Mouse (Mus musculus): ENCODE data around the gene Slc25a29. TPM values are rescaled to one million over a fixed set of nuclear protein-coding genes. Genes with fewer than 3 reads are reported as not detected.

Slc25a29 gene
- polyA plus RNA-seq, 1 experiment from 2014 or later, result 14.8 TPM

DNA sequence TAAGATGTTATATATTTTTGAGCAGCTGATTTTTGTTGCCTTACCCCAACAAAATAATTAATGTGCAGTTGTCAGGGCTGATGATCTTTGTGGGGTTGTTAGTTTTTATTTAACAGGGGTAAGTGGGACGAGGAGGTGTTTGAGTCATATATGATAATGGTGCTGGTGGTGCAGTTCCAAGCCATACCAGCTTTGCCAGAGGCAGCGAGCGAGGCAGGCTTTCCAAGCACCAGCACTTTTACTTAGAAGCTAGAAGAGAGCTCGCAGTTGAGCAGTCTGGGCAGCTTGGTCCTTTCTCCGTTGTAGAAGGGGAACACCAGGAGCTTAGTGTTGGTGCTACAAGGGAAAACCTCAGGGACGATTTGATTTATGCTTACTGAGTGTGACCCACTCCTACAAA is 23.2 kb downstream of the Slc25a29 start:
- H3K27me3 ChIP-seq (ENCODE audit: insufficient read depth, poor library complexity, severe bottlenecking), result no peaks in the 10 kb centered on the region
- no peak for DNase-seq (ENCODE audit: low spot score)
- WGBS, result 92% methylated on average over 6 of the region's 6 CpGs
- H3K27ac ChIP-seq, result no peak overlapping the region
- no peaks in the 10 kb centered on the region for H3K9me3 ChIP-seq
- H3K4me1 ChIP-seq (replicated peaks), result no peaks in the 10 kb centered on the region
- H3K36me3 ChIP-seq, result peaks cover 73% of the 10 kb centered on the region
- H3K4me3 ChIP-seq, result no peak overlapping the region

GRCm38 (mm10) chr12:108811133-108811532 is 24.6 kb downstream of the Slc25a29 start:
- no peak overlapping the region for H3K27ac ChIP-seq
- H3K27me3 ChIP-seq (ENCODE audit: insufficient read depth, poor library complexity, severe bottlenecking), result no peaks in the 10 kb centered on the region
- H3K4me1 ChIP-seq (replicated peaks), result no peaks in the 10 kb centered on the region
- no peak overlapping the region for H3K4me3 ChIP-seq
- no peaks in the 10 kb centered on the region for H3K9me3 ChIP-seq
- WGBS, result 64% methylated on average over 2 of the region's 2 CpGs
- no peak for DNase-seq (ENCODE audit: low spot score)
- H3K36me3 ChIP-seq, result peaks cover 73% of the 10 kb centered on the region

DNA sequence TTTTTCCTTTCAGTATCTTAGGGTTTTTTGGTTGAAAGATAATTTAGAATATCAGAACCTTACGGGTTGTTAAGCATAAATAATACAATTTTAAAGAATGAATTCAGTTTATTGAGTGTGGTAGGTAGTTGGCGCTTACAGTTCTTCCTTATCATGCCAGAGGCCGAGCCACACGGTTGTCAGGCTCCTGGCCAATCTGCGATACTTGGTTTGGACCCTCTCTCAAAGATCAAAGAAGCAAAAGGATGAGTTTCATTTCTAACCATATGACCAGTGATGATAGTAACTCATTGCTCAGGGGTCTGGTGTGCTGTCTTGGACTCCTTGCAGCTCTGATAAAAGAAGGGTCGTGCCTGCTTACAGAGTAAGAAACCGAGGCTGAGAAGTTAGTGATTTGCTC is 25.4 kb downstream of the Slc25a29 start:
- Histone ChIP-seq H3K9me3 (no peaks in the 10 kb centered on the region), H3K27me3 (ENCODE audit: insufficient read depth, poor library complexity, severe bottlenecking) (no peaks in the 10 kb centered on the region), H3K36me3 (peaks cover 69% of the 10 kb centered on the region), H3K4me3 (no peak overlapping the region), H3K27ac (no peak overlapping the region), H3K4me1 (replicated peaks) (no peaks in the 10 kb centered on the region)
- DNase-seq (ENCODE audit: low spot score), result no peak
- 94% methylated on average over 7 of the region's 7 CpGs for WGBS

DNA sequence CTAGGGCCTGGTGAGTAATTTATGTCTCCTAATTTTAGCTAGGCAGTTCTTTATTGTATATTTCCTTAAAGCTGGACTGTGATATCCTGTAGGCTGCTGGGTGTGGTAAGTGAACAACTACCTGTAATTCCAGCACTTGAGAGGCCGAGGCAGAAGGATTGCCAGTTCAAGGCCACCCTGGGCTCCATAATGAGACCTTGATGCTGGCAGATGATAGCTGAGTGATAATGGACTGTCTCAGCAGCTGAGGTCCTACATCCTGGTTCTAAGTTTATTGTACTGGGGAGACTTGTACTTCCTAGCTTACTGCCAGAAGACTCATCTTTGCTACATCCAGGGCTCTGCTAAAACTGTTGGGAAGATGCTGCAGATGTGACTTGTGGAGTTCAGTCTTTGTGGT is 25.9 kb downstream of the Slc25a29 start:
- Histone ChIP-seq H3K27me3 (ENCODE audit: insufficient read depth, poor library complexity, severe bottlenecking) (no peaks in the 10 kb centered on the region), H3K4me3 (no peak overlapping the region), H3K4me1 (replicated peaks) (no peaks in the 10 kb centered on the region), H3K27ac (no peak overlapping the region), H3K9me3 (no peaks in the 10 kb centered on the region), H3K36me3 (peaks cover 64% of the 10 kb centered on the region)
- 96% methylated on average over 1 of the region's 1 CpGs for WGBS
- DNase-seq (ENCODE audit: low spot score), result no peak

- no peaks in the 10 kb centered on the region for H3K27me3 ChIP-seq (ENCODE audit: insufficient read depth, poor library complexity, severe bottlenecking)
- peaks cover 51% of the 10 kb centered on the region for H3K36me3 ChIP-seq
- DNase-seq (ENCODE audit: low spot score), result no peak
- WGBS, result 92% methylated on average over 2 of the region's 2 CpGs
- no peaks in the 10 kb centered on the region for H3K4me1 ChIP-seq (replicated peaks)
- H3K27ac ChIP-seq, result no peak overlapping the region
- H3K9me3 ChIP-seq, result no peaks in the 10 kb centered on the region
- no peak overlapping the region for H3K4me3 ChIP-seq
Measured at GRCm38 (mm10) chr12:108808465-108808864, 27.2 kb downstream of the Slc25a29 start.

GRCm38 (mm10) chr12:108804388-108804787 is 31.3 kb downstream of the Slc25a29 start:
- Histone ChIP-seq H3K27ac (no peak overlapping the region), H3K4me3 (no peak overlapping the region), H3K9me3 (no peaks in the 10 kb centered on the region), H3K27me3 (ENCODE audit: insufficient read depth, poor library complexity, severe bottlenecking) (no peaks in the 10 kb centered on the region), H3K4me1 (replicated peaks) (peaks cover 15% of the 10 kb centered on the region), H3K36me3 (peaks cover 51% of the 10 kb centered on the region)
- WGBS, result 94% methylated on average over 2 of the region's 2 CpGs
- no peak for DNase-seq (ENCODE audit: low spot score)

GRCm38 (mm10) chr12:108801613-108802012 is 34.1 kb downstream of the Slc25a29 start:
- H3K9me3 ChIP-seq, result no peaks in the 10 kb centered on the region
- H3K27ac ChIP-seq, result no peak overlapping the region
- 83% methylated on average over 2 of the region's 2 CpGs for WGBS
- no peaks in the 10 kb centered on the region for H3K27me3 ChIP-seq (ENCODE audit: insufficient read depth, poor library complexity, severe bottlenecking)
- H3K4me1 ChIP-seq (replicated peaks), result peaks cover 18% of the 10 kb centered on the region
- no peak overlapping the region for H3K4me3 ChIP-seq
- DNase-seq (ENCODE audit: low spot score), result no peak
- peaks cover 37% of the 10 kb centered on the region for H3K36me3 ChIP-seq

GRCm38 (mm10) chr12:108794979-108795537 is 40.6 kb downstream of the Slc25a29 start:
- H3K27ac ChIP-seq, result peak overlapping the region; percentile 97
- 32% methylated on average over 9 of the region's 9 CpGs for WGBS
- no peaks in the 10 kb centered on the region for H3K9me3 ChIP-seq
- no peaks in the 10 kb centered on the region for H3K27me3 ChIP-seq (ENCODE audit: insufficient read depth, poor library complexity, severe bottlenecking)
- peak overlapping the region; percentile 97 for H3K4me3 ChIP-seq
- H3K36me3 ChIP-seq, result peaks cover 23% of the 10 kb centered on the region
- peaks cover 40% of the 10 kb centered on the region for H3K4me1 ChIP-seq (replicated peaks)
- DNase-seq (ENCODE audit: low spot score), result no peak

- Histone ChIP-seq H3K9me3 (no peaks in the 10 kb centered on the region), H3K4me1 (replicated peaks) (peaks cover 36% of the 10 kb centered on the region), H3K4me3 (peak overlapping the region; percentile 97), H3K27me3 (ENCODE audit: insufficient read depth, poor library complexity, severe bottlenecking) (no peaks in the 10 kb centered on the region), H3K27ac (peak overlapping the region; percentile 97), H3K36me3 (peaks cover 16% of the 10 kb centered on the region)
- under 1% methylated on average over 94 of the region's 94 CpGs for WGBS
- DNase-seq (ENCODE audit: low spot score), result peak; percentile 83
Measured at GRCm38 (mm10) chr12:108794078-108794711, 41.5 kb downstream of the Slc25a29 start.

DNA sequence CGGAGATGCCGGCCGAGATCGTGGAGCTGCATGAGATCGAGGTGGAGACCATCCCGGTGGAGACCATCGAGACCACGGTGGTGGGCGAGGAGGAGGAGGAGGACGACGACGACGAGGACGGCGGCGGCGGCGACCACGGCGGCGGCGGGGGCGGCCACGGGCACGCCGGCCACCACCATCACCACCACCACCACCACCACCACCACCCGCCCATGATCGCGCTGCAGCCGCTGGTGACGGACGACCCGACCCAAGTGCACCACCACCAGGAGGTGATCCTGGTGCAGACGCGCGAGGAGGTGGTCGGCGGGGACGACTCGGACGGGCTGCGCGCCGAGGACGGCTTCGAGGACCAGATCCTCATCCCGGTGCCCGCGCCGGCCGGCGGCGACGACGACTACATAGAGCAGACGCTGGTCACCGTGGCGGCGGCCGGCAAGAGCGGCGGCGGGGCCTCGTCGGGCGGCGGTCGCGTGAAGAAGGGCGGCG is 42.2 kb downstream of the Slc25a29 start:
- H3K9me3 ChIP-seq, result no peaks in the 10 kb centered on the region
- H3K36me3 ChIP-seq, result peaks cover 12% of the 10 kb centered on the region
- H3K27me3 ChIP-seq (ENCODE audit: insufficient read depth, poor library complexity, severe bottlenecking), result no peaks in the 10 kb centered on the region
- peak; percentile 38 for DNase-seq (ENCODE audit: low spot score)
- H3K4me1 ChIP-seq (replicated peaks), result peaks cover 36% of the 10 kb centered on the region
- H3K4me3 ChIP-seq, result peak overlapping the region; percentile 97
- WGBS, result under 1% methylated on average over 68 of the region's 71 CpGs
- H3K27ac ChIP-seq, result peak overlapping the region; percentile 97

- H3K9me3 ChIP-seq, result no peaks in the 10 kb centered on the region
- H3K27ac ChIP-seq, result peak within 1 kb of the TSS; percentile 97
- H3K36me3 ChIP-seq, result peaks cover 12% of the 10 kb centered on the region
- DNase-seq (ENCODE audit: low spot score), result peak; percentile 98
- peak within 1 kb of the TSS; percentile 97 for H3K4me3 ChIP-seq
- H3K27me3 ChIP-seq (ENCODE audit: insufficient read depth, poor library complexity, severe bottlenecking), result no peaks in the 10 kb centered on the region
- peaks cover 36% of the 10 kb centered on the region for H3K4me1 ChIP-seq (replicated peaks)
- under 1% methylated on average over 105 of the region's 127 CpGs for WGBS
Measured at GRCm38 (mm10) chr12:108792546-108793452, 42.9 kb downstream of the Slc25a29 start, which contains the start of gene Yy1. TSS of gene Yy1 (plus strand) at chr12:108792973.

GRCm38 (mm10) chr12:108792152-108792545 is 43.5 kb downstream of the Slc25a29 start:
- H3K9me3 ChIP-seq, result no peaks in the 10 kb centered on the region
- WGBS, result under 1% methylated on average over 52 of the region's 52 CpGs
- no peaks in the 10 kb centered on the region for H3K27me3 ChIP-seq (ENCODE audit: insufficient read depth, poor library complexity, severe bottlenecking)
- H3K4me1 ChIP-seq (replicated peaks), result peaks cover 36% of the 10 kb centered on the region
- peak overlapping the region; percentile 97 for H3K4me3 ChIP-seq
- H3K36me3 ChIP-seq, result peaks cover 13% of the 10 kb centered on the region
- H3K27ac ChIP-seq, result peak overlapping the region; percentile 97
- DNase-seq (ENCODE audit: low spot score), result peak; percentile 80

GRCm38 (mm10) chr12:108787329-108787728 is 48.4 kb downstream of the Slc25a29 start:
- 93% methylated on average over 2 of the region's 2 CpGs for WGBS
- H3K4me3 ChIP-seq, result no peak overlapping the region
- H3K27me3 ChIP-seq (ENCODE audit: insufficient read depth, poor library complexity, severe bottlenecking), result no peaks in the 10 kb centered on the region
- H3K27ac ChIP-seq, result no peak overlapping the region
- DNase-seq (ENCODE audit: low spot score), result no peak
- H3K36me3 ChIP-seq, result peaks cover 47% of the 10 kb centered on the region
- peaks cover 17% of the 10 kb centered on the region for H3K9me3 ChIP-seq
- H3K4me1 ChIP-seq (replicated peaks), result peaks cover 14% of the 10 kb centered on the region
